ENCODE assay signal across 9 mouse cellular contexts in the genomic region with DNA sequence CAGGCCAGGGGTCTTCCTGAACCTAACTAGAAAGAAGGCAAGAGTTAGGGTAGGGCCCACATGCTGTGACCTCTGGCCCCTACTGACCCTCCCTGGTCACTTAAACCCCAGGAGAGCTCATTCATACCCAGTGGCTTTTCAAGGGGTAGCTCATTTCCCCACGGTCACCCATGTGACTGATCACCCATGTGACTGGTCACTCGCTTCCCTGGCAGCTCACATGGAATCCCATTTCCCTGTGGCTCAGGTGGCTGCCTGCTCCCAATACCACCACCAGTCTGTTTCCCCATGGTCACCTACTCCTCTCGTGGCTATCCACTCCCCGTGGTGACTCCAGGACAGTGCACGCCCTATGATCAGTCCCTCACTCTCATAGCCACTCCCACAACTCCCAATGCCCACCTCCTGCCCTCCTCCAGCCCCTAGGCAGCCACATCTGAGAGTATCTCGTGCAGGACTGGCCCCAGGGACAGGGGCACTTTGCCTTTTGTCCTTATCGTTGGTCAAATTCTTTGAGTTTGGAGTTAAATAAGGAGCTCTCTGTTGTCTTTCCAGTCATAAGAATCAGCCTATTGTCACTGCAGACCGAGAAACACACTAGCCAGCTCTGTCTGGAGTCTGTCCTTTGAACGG. TPM values are rescaled to one million over a fixed set of nuclear protein-coding genes. Genes with fewer than 3 reads are reported as not detected.
DNase-seq lines count a peak whose midpoint lies in the region; ATAC-seq and TF ChIP-seq lines count a peak whose summit lies in the region.
"Had no signal": no experiment of that assay in that cellular context is flagged by ENCODE, and none has a peak within 500 bp of the region (broad histone marks: within the 10 kb centered on the region; RNA-seq: fewer than 3 reads in every experiment).

No protein-coding gene starts in this region.

- H3K9ac ChIP-seq in hindbrain, embryonic 11.5 days (ENCODE audit: low read depth, low read length) = no peak overlapping the region
- H3K9ac ChIP-seq in hindbrain, embryonic 16.5 days (ENCODE audit: low read depth, low read length) = no peak overlapping the region
- 0 out of 2 replicates have a peak overlapping the region, but pooled peaks have one; percentile 20 for H3K9ac ChIP-seq in intestine, embryonic 16.5 days (ENCODE audit: low read depth, low read length)
- no peak overlapping the region for H3K9ac ChIP-seq in liver, embryonic 12.5 days

- peaks cover 45% of the 10 kb centered on the region for H3K4me1 ChIP-seq in hindbrain, embryonic 11.5 days (replicated peaks; ENCODE audit: control insufficient read depth, insufficient read depth, low read length)
- peaks cover 63% of the 10 kb centered on the region for H3K4me1 ChIP-seq in hindbrain, embryonic 16.5 days (ENCODE audit: control insufficient read depth, insufficient read depth, low read depth, low read length)
- peaks cover 93% of the 10 kb centered on the region for H3K4me1 ChIP-seq in embryonic facial prominence, embryonic 10.5 days
- peaks cover 96% of the 10 kb centered on the region for H3K4me1 ChIP-seq in intestine, embryonic 16.5 days (ENCODE audit: control insufficient read depth, insufficient read depth, low read length)
- H3K4me1 ChIP-seq in liver, embryonic 12.5 days = no peaks in the 10 kb centered on the region

- no peak for TF ChIP-seq CTCF in C2C12 (IDR thresholded peaks at IDR 0.05; ENCODE audit: control insufficient read depth, insufficient read depth, insufficient read length)

- 0 out of 2 replicates have a peak overlapping the region, but pooled peaks have one; percentile 10 for H3K27ac ChIP-seq in hindbrain, embryonic 11.5 days (ENCODE audit: low read depth, low read length)
- H3K27ac ChIP-seq in hindbrain, embryonic 16.5 days (ENCODE audit: low read depth, low read length) = no peak overlapping the region
- H3K27ac ChIP-seq in embryonic facial prominence, embryonic 10.5 days (replicated peaks) = peak overlapping the region; percentile 10; the same call in 1 of the 2 replicates
- 0 out of 2 replicates have a peak overlapping the region, but pooled peaks have one; percentile 5 for H3K27ac ChIP-seq in intestine, embryonic 16.5 days (ENCODE audit: low read length)
- no peak overlapping the region for H3K27ac ChIP-seq in liver, embryonic 12.5 days

- WGBS in hindbrain, embryonic 11.5 days = 25% methylated on average over 9 of the region's 9 CpGs
- WGBS in hindbrain, embryonic 16.5 days = 23% methylated on average over 9 of the region's 9 CpGs
- WGBS in embryonic facial prominence, embryonic 10.5 days = 26% methylated on average over 9 of the region's 9 CpGs
- 45% methylated on average over 9 of the region's 9 CpGs for WGBS in intestine, embryonic 16.5 days
- WGBS in liver, embryonic 12.5 days (ENCODE audit: insufficient replicate concordance) = 33% methylated on average over 9 of the region's 9 CpGs

- H3K4me2 ChIP-seq in hindbrain, embryonic 11.5 days (replicated peaks; ENCODE audit: low read depth, low read length) = no peak overlapping the region
- H3K4me2 ChIP-seq in hindbrain, embryonic 16.5 days (ENCODE audit: low read length) = no peak overlapping the region
- no peak overlapping the region for H3K4me2 ChIP-seq in intestine, embryonic 16.5 days (ENCODE audit: low read depth, low read length)
- no peak overlapping the region for H3K4me2 ChIP-seq in liver, embryonic 12.5 days

- H3K4me3 ChIP-seq in hindbrain, embryonic 11.5 days (ENCODE audit: low read depth, low read length) = no peak overlapping the region
- H3K4me3 ChIP-seq in hindbrain, embryonic 16.5 days (ENCODE audit: low read length) = no peak overlapping the region
- no peak overlapping the region for H3K4me3 ChIP-seq in C2C12 (ENCODE audit: insufficient read depth, poor library complexity, severe bottlenecking)
- H3K4me3 ChIP-seq in embryonic facial prominence, embryonic 10.5 days = no peak overlapping the region
- no peak overlapping the region for H3K4me3 ChIP-seq in intestine, embryonic 16.5 days (ENCODE audit: low read length)
- no peak overlapping the region for H3K4me3 ChIP-seq in liver, embryonic 12.5 days

- H3K79me2 ChIP-seq in C2C12 (ENCODE audit: control insufficient read depth, insufficient read depth) = peaks cover 100% of the 10 kb centered on the region

- no peak for ATAC-seq in hindbrain, embryonic 11.5 days (ENCODE audit: low FRiP score)
- ATAC-seq in hindbrain, embryonic 16.5 days = no peak
- no peak for ATAC-seq in intestine, embryonic 16.5 days
- no peak for ATAC-seq in erythroblast, adult 5-6 weeks (replicated peaks; ENCODE audit: low FRiP score, poor library complexity, severe bottlenecking)
- ATAC-seq in liver, embryonic 12.5 days = no peak

- H3ac ChIP-seq in C2C12 (ENCODE audit: control insufficient read depth, insufficient read length, low read depth) = peak overlapping the region; percentile 10

- DNase-seq in hindbrain, embryonic 11.5 days (ENCODE audit: low spot score) = no peak
- no peak for DNase-seq in embryonic facial prominence, embryonic 10.5 days (ENCODE audit: low spot score)
- no peak for DNase-seq in thymus, postnatal 4 days

- H3K27me3 ChIP-seq in hindbrain, embryonic 11.5 days (ENCODE audit: control insufficient read depth, insufficient read depth, low read length) = no peaks in the 10 kb centered on the region
- H3K27me3 ChIP-seq in hindbrain, embryonic 16.5 days (replicated peaks; ENCODE audit: control insufficient read depth, insufficient read depth, low read length) = no peaks in the 10 kb centered on the region
- no peaks in the 10 kb centered on the region for H3K27me3 ChIP-seq in C2C12 (ENCODE audit: control insufficient read depth, insufficient read depth, insufficient read length)
- H3K27me3 ChIP-seq in embryonic facial prominence, embryonic 10.5 days (replicated peaks; ENCODE audit: low read depth, poor library complexity, severe bottlenecking) = peaks cover 14% of the 10 kb centered on the region; the same call in 1 of the 2 replicates
- H3K27me3 ChIP-seq in intestine, embryonic 16.5 days (replicated peaks; ENCODE audit: control insufficient read depth, insufficient read depth, low read length) = no peaks in the 10 kb centered on the region
- H3K27me3 ChIP-seq in liver, embryonic 12.5 days (replicated peaks) = peaks cover 11% of the 10 kb centered on the region; the same call in 1 of the 2 replicates

- H3K79me3 ChIP-seq in C2C12 (ENCODE audit: low read depth) = peaks cover 92% of the 10 kb centered on the region

- no peaks in the 10 kb centered on the region for H3K9me3 ChIP-seq in hindbrain, embryonic 11.5 days (ENCODE audit: control insufficient read depth, low read length)
- no peaks in the 10 kb centered on the region for H3K9me3 ChIP-seq in hindbrain, embryonic 16.5 days (ENCODE audit: control insufficient read depth, low read length)
- H3K9me3 ChIP-seq in embryonic facial prominence, embryonic 10.5 days = no peaks in the 10 kb centered on the region
- H3K9me3 ChIP-seq in intestine, embryonic 16.5 days (ENCODE audit: control insufficient read depth, low read length) = no peaks in the 10 kb centered on the region
- no peaks in the 10 kb centered on the region for H3K9me3 ChIP-seq in liver, embryonic 12.5 days (replicated peaks)

- H3K36me3 ChIP-seq in hindbrain, embryonic 11.5 days (ENCODE audit: control insufficient read depth, insufficient read depth, low read length) = no peaks in the 10 kb centered on the region
- H3K36me3 ChIP-seq in hindbrain, embryonic 16.5 days (ENCODE audit: control insufficient read depth, insufficient read depth, low read length) = no peaks in the 10 kb centered on the region
- H3K36me3 ChIP-seq in C2C12 (ENCODE audit: control insufficient read depth, insufficient read depth) = peaks cover 29% of the 10 kb centered on the region
- H3K36me3 ChIP-seq in embryonic facial prominence, embryonic 10.5 days (replicated peaks) = no peaks in the 10 kb centered on the region; the same call in 1 of the 2 replicates
- no peaks in the 10 kb centered on the region for H3K36me3 ChIP-seq in intestine, embryonic 16.5 days (ENCODE audit: control insufficient read depth, insufficient read depth, low read length)
- no peaks in the 10 kb centered on the region for H3K36me3 ChIP-seq in liver, embryonic 12.5 days

TF ChIP-seq in C2C12, 6 proteins besides CTCF, POLR2A, EP300 and RAD21:
- TF ChIP-seq MYOD1 (IDR thresholded peaks at IDR 0.05; ENCODE audit: control insufficient read depth, insufficient read length, low read depth) (no peak), CEBPB (IDR thresholded peaks at IDR 0.05; ENCODE audit: low read depth) (no peak), USF1 (IDR thresholded peaks at IDR 0.05; ENCODE audit: low read depth) (peak; percentile 85), FOSL1 (IDR thresholded peaks at IDR 0.05; ENCODE audit: insufficient read depth, low read length, poor library complexity, severe bottlenecking) (no peak), MAX (IDR thresholded peaks at IDR 0.05) (peak; percentile 45), MYOG (IDR thresholded peaks at IDR 0.05; ENCODE audit: control insufficient read depth, extremely low read depth, insufficient read length) (no peak)

RNA-seq across cellular contexts. Expression of a gene that starts 17.8 kb away (rescaled TPM):
- 3.4 and 5.0 TPM in 2 replicates for polyA plus RNA-seq in hindbrain, embryonic 11.5 days (2014; fragmentation: Nextera tagmentation; extraction: Ambion mirVana)
- polyA plus RNA-seq in hindbrain, embryonic 16.5 days (2015; fragmentation: Nextera tagmentation; extraction: Ambion mirVana) = 3.2 and 3.9 TPM in 2 replicates
- polyA plus RNA-seq in C2C12 (2012; fragmentation: generic; extraction: Trizol) = 180 TPM
- polyA plus RNA-seq in embryonic facial prominence, embryonic 10.5 days (2016; fragmentation: Nextera tagmentation; extraction: Ambion mirVana) = 1.4 and 2.1 TPM in 2 replicates
- 4.4 and 4.6 TPM in 2 replicates for polyA plus RNA-seq in intestine, embryonic 16.5 days (2015; fragmentation: Nextera tagmentation; extraction: Ambion mirVana)
- total RNA-seq in erythroblast, adult 5-6 weeks (2015; ENCODE audit: low replicate concordance) = 0.96 TPM in 1 of 2 replicates, not detected in the other
- not detected in 2 replicates for total RNA-seq in erythroblast, adult 5-6 weeks (2017; ENCODE audit: low replicate concordance)
- 0.24 and 0.37 TPM in 2 replicates for polyA plus RNA-seq in liver, embryonic 12.5 days (2016; fragmentation: Nextera tagmentation; extraction: Ambion mirVana)

RNA-seq across cellular contexts. Expression of a gene that starts 39.9 kb away (rescaled TPM):
- polyA plus RNA-seq in hindbrain, embryonic 11.5 days (2014; fragmentation: Nextera tagmentation; extraction: Ambion mirVana) = 0.33 TPM in 1 of 2 replicates, not detected in the other
- 0.20 TPM in 1 of 2 replicates, not detected in the other for polyA plus RNA-seq in hindbrain, embryonic 16.5 days (2015; fragmentation: Nextera tagmentation; extraction: Ambion mirVana)
- polyA plus RNA-seq in C2C12 (2012; fragmentation: generic; extraction: Trizol) = 0.08 TPM
- polyA plus RNA-seq in embryonic facial prominence, embryonic 10.5 days (2016; fragmentation: Nextera tagmentation; extraction: Ambion mirVana) = not detected in 2 replicates
- 0.65 and 1.9 TPM in 2 replicates for polyA plus RNA-seq in intestine, embryonic 16.5 days (2015; fragmentation: Nextera tagmentation; extraction: Ambion mirVana)
- total RNA-seq in erythroblast, adult 5-6 weeks (2015; ENCODE audit: low replicate concordance) = 4.4 and 11.1 TPM in 2 replicates
- total RNA-seq in erythroblast, adult 5-6 weeks (2017; ENCODE audit: low replicate concordance) = 3.0 and 6.4 TPM in 2 replicates
- 0.21 and 0.36 TPM in 2 replicates for polyA plus RNA-seq in liver, embryonic 12.5 days (2016; fragmentation: Nextera tagmentation; extraction: Ambion mirVana)
- total RNA-seq: gastrocnemius, postnatal 14 days had no signal

Comparison
In these comparisons a context has a peak if more than half of its experiments do, and no peak if none do; other contexts are left out.
1. H3K27ac ChIP-seq: peak in hindbrain, embryonic 11.5 days (single experiment), embryonic facial prominence, embryonic 10.5 days (single experiment) and intestine, embryonic 16.5 days (single experiment); none in hindbrain, embryonic 16.5 days (single experiment) and liver, embryonic 12.5 days (single experiment).
2. RNA of a gene that starts 17.8 kb away (polyA plus RNA-seq): 180 TPM in C2C12 (single experiment); 3.4 to 5.0 TPM in hindbrain, embryonic 11.5 days, 4.4 to 4.6 TPM in intestine, embryonic 16.5 days, 3.2 to 3.9 TPM in hindbrain, embryonic 16.5 days, 1.4 to 2.1 TPM in embryonic facial prominence, embryonic 10.5 days and 0.24 to 0.37 TPM in liver, embryonic 12.5 days; every median in the first group is over 10 times any median in the second.